ENCODE assay signal across 8 mouse cellular contexts in the genomic region with DNA sequence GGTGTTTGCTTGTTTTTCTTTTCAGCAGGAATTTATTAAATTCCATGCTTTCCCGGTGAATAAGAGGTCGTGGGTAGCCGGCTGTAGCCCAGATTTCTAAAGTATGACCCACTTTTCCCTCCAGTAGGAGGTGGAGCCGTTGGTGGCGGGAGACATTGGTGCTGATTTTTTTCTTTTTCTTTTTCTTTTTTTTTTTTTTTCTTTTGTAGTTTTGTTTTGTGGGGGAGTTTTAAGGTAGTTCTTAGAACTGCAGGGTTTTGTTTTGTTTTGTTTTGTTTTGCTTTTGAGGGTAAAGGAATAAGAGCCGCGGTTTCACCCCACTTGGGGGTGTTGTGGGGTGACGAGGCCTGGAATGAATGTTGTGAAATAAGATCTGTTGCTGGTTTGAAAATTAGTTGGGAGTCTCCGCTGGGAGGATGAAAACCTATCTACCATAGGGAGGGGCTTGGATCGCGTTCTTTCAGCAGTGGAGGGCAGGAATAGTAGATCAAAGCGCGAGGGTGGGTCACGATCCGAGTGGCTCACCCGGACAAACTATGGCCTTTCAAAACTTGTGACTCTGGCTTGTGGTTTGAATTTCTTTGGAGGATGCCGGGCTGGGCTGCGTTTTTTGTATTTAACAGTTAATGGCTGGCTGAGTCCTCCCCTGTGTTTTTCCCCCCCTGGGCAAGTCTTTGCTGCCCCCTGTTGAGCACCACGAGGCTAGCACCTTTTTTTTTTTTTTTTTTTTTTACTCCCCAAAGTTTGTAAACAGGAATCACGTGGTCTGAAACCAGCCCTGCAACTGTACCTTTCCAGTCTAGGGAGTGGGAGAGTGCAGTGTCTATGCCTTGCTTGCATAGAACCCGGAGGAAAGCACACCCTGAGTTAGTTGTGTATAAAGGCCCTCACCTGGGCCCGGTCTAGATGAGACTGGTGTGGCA. TPM values are rescaled to one million over a fixed set of nuclear protein-coding genes. Genes with fewer than 3 reads are reported as not detected.
DNase-seq lines count a peak whose midpoint lies in the region; ATAC-seq and TF ChIP-seq lines count a peak whose summit lies in the region.

No protein-coding gene starts in this region.

- peak overlapping the region; percentile 90 for H3K27ac ChIP-seq in lung, embryonic 14.5 days (ENCODE audit: low read depth)

- peak; percentile 54 for TF ChIP-seq CTCF in E14TG2a.4 (conservative IDR thresholded peaks at IDR 0.05; ENCODE audit: low read length)
- TF ChIP-seq CTCF in brain, embryonic 14.5 days (IDR thresholded peaks at IDR 0.05; ENCODE audit: borderline replicate concordance, extremely low read depth, insufficient read depth, insufficient read length), result peak; percentile 71
- peak; percentile 85 for TF ChIP-seq CTCF in lung, embryonic 14.5 days (IDR thresholded peaks at IDR 0.05; ENCODE audit: low read depth)

- no peak for ATAC-seq in lung, embryonic 14.5 days (ENCODE audit: insufficient read depth)
- peak; percentile 34 for ATAC-seq in neutrophil, adult 5-6 weeks (ENCODE audit: extremely low read depth, insufficient number of reproducible peaks, low FRiP score, poor library complexity, severe bottlenecking)

- peak overlapping the region; percentile 88 for H3K9ac ChIP-seq in lung, embryonic 14.5 days

- peaks cover 55% of the 10 kb centered on the region for H3K36me3 ChIP-seq in E14TG2a.4 (ENCODE audit: insufficient read depth, low read length)
- peaks cover 24% of the 10 kb centered on the region for H3K36me3 ChIP-seq in lung, embryonic 14.5 days (ENCODE audit: insufficient read depth)

- peak; percentile 89 for DNase-seq in brain, embryonic 14.5 days (ENCODE audit: low read depth)
- DNase-seq in fibroblast of lung, adult 2 months (ENCODE audit: low read depth), result peak; percentile 72
- DNase-seq in heart, postnatal 14 days, result peak; percentile 74
- DNase-seq in kidney, postnatal 4 days, result peak; percentile 63 to 77
- DNase-seq in lung, embryonic 14.5 days, result peak; percentile 87
- peak; percentile 88 for DNase-seq in thymus, postnatal 0 days (ENCODE audit: low spot score)

- H3K9me3 ChIP-seq in E14TG2a.4 (ENCODE audit: low read length), result no peaks in the 10 kb centered on the region
- no peaks in the 10 kb centered on the region for H3K9me3 ChIP-seq in lung, embryonic 14.5 days (ENCODE audit: low read depth, low read length)

- H3K27me3 ChIP-seq in E14TG2a.4 (ENCODE audit: insufficient read depth, low read length), result no peaks in the 10 kb centered on the region
- no peaks in the 10 kb centered on the region for H3K27me3 ChIP-seq in lung, embryonic 14.5 days (ENCODE audit: insufficient read depth, low read length)

- peaks cover 58% of the 10 kb centered on the region for H3K4me1 ChIP-seq in E14TG2a.4 (replicated peaks; ENCODE audit: low read depth, low read length)
- no peaks in the 10 kb centered on the region for H3K4me1 ChIP-seq in lung, embryonic 14.5 days (ENCODE audit: insufficient read depth)

- intact Hi-C loops in heart, postnatal 14 days (cut with DNase I), result loop anchor here (1.0 to 2.0 kb wide), 2 partner anchors 20 to 95 kb away; no protein-coding TSS in a partner anchor

- TF ChIP-seq POLR2A in brain, embryonic 14.5 days (IDR thresholded peaks at IDR 0.05; ENCODE audit: borderline replicate concordance, extremely low read depth, insufficient read depth, insufficient read length, poor library complexity, severe bottlenecking), result no peak

- peak overlapping the region; percentile 93 for H3K4me2 ChIP-seq in lung, embryonic 14.5 days

- H3K4me3 ChIP-seq in E14TG2a.4 (replicated peaks; ENCODE audit: low read length), result peak overlapping the region; percentile 96
- peak overlapping the region; percentile 95 for H3K4me3 ChIP-seq in lung, embryonic 14.5 days (ENCODE audit: low read depth, low read length)

- WGBS in lung, embryonic 14.5 days, result 2% methylated on average over 22 of the region's 22 CpGs

RNA-seq across cellular contexts. Expression of a gene that starts 2.0 kb away (rescaled TPM):
- 11.4 and 15.6 TPM in 2 replicates for polyA plus RNA-seq in brain, embryonic 14.5 days (2012; rRNA removed)
- total RNA-seq in heart, postnatal 14 days (2021), result 10 to 100 TPM; 30.8 to 33.7 TPM
- polyA plus RNA-seq in lung, embryonic 14.5 days (2014; fragmentation: Nextera tagmentation; extraction: Ambion mirVana), result 14.1 and 16.0 TPM in 2 replicates
- 632 and 640 TPM in 2 replicates for total RNA-seq in neutrophil, adult 5-6 weeks (2017)
- polyA plus RNA-seq in thymus, postnatal 0 days (2015; fragmentation: Nextera tagmentation; extraction: Ambion mirVana), result 78.6 and 81.4 TPM in 2 replicates

RNA-seq across cellular contexts. Expression of a gene that starts 56.9 kb away (rescaled TPM):
- polyA plus RNA-seq in brain, embryonic 14.5 days (2012; rRNA removed), result not detected in 2 replicates
- not detected for total RNA-seq in heart, postnatal 14 days (2021)
- not detected in 2 replicates for polyA plus RNA-seq in lung, embryonic 14.5 days (2014; fragmentation: Nextera tagmentation; extraction: Ambion mirVana)
- total RNA-seq in neutrophil, adult 5-6 weeks (2017), result not detected in 2 replicates
- not detected in 2 replicates for polyA plus RNA-seq in thymus, postnatal 0 days (2015; fragmentation: Nextera tagmentation; extraction: Ambion mirVana)

RNA-seq across cellular contexts. Expression of a gene that starts 57.1 kb away (rescaled TPM):
- 29.2 and 40.6 TPM in 2 replicates for polyA plus RNA-seq in brain, embryonic 14.5 days (2012; rRNA removed)
- total RNA-seq in heart, postnatal 14 days (2021), result 10 to 100 TPM; 14.5 to 15.1 TPM
- 17.4 TPM in 2 replicates for polyA plus RNA-seq in lung, embryonic 14.5 days (2014; fragmentation: Nextera tagmentation; extraction: Ambion mirVana)
- 9.8 and 9.9 TPM in 2 replicates for total RNA-seq in neutrophil, adult 5-6 weeks (2017)
- 10.7 and 13.8 TPM in 2 replicates for polyA plus RNA-seq in thymus, postnatal 0 days (2015; fragmentation: Nextera tagmentation; extraction: Ambion mirVana)

RNA-seq across cellular contexts. Expression of a gene that starts 59.7 kb away (rescaled TPM):
- 0.19 and 0.20 TPM in 2 replicates for polyA plus RNA-seq in brain, embryonic 14.5 days (2012; rRNA removed)
- total RNA-seq in heart, postnatal 14 days (2021), result not detected
- 0.43 and 0.46 TPM in 2 replicates for polyA plus RNA-seq in lung, embryonic 14.5 days (2014; fragmentation: Nextera tagmentation; extraction: Ambion mirVana)
- total RNA-seq in neutrophil, adult 5-6 weeks (2017), result not detected in 2 replicates
- 0.62 and 1.2 TPM in 2 replicates for polyA plus RNA-seq in thymus, postnatal 0 days (2015; fragmentation: Nextera tagmentation; extraction: Ambion mirVana)
